Mouse (Mus musculus): ENCODE data around the gene Myo6.

Gene Myo6

DNA sequence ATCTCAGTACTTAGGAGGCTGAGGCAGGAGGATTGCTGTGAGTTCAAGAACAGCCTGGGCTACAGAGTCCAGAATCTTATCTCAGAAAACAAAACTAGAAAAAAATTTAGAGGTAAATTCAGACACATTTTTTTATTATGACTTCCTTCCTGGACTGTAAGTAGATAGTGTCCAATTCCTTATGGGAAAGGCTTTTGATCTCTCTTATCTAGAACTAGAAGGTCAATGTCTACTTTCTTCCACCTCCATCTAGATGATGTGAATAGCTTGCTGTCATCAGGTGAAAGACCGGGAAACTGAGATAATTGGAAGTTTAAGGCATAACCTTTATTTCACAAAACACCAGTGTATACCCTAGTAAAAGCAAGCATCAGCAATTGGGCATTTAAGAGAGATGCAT is 16.9 kb downstream of the Myo6 start:
- no peak for DNase-seq (ENCODE audit: low spot score)

DNA sequence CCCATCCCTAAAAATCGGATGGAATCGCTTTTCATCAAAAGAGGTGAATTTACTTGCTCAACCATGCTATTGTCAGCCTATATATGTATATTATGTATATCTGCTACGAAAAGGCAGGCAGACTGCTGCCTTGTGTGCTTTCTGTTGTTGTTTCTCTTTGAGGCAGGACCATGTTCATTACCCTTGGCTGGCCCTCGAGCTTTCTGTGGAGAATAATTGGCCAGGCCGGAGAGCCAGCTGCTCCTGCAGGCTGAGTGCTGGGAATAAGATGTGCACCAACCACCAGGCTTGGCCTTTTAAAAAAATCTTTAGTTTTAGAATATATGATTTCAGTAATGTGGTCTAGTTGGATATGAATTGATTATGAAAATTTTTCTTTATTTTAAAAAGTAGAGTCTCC is 19.3 kb downstream of the Myo6 start:
- DNase-seq (ENCODE audit: low spot score), result no peak

DNA sequence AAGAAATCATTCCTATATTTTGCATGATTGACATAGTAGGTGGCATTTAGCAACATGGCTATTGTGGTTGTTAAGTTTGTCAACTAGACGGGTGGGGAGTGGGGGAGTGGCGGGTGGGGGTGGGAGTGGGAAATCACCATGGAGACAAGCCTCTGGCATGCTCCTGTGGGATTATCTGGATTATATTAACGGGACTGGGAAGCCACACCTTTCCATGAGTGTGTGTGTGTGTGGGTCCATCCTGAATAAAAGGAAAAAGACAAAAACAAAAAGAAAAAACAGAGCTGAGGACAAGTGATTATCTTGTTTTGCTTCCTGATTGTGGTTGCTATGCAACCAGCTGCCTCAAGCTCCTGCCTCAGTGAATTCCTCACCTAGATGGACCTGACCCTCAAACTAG is 20.9 kb downstream of the Myo6 start:
- DNase-seq (ENCODE audit: low spot score), result no peak

DNA sequence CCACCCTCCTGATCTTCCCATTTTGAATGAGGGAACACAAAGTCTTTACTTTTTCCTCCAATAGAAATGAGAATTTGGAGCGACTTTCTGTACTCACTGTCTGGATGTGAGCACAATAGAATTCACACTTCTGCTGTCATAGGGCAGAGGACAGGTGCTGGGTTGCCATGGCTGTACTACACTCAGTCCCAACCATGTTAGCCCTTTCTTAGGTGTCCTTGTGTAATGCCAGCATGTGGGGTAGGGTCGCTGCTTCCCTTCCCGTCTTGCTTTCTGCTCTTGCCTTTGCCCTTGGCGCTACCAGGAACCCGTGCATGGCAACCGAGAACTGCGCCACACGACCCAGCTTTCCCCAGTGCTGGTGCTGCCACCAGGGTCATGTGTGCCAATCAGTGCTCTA is 21.9 kb downstream of the Myo6 start:
- DNase-seq (ENCODE audit: low spot score), result no peak

DNA sequence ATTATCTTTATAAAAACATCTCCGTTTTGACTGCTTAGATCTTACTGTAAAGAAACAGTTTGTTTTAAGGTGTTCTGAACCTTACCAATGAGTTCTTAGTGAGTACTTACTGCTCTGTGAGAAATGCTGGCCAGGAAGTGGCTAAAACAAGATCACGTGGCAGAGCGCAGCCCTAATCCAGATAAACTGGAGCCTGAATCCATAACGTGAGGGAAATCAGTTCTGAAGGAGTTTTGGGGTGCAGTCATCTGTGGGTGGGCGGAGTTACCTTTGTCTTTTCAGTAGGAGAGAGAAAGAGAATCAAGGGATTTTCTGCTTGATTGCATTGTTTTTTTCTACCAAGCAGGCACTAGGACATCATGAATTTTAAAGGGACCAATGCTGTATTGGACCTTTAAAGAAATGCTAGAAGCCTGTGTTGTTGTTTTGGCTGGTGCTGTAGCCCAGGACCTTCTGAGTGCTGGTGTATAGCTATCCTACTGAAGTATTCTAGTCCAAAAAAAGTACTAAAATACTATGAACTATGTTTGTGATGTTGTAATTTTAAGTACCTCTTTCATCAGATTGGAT is 23.6 kb downstream of the Myo6 start:
- no peak for DNase-seq (ENCODE audit: low spot score)

DNA sequence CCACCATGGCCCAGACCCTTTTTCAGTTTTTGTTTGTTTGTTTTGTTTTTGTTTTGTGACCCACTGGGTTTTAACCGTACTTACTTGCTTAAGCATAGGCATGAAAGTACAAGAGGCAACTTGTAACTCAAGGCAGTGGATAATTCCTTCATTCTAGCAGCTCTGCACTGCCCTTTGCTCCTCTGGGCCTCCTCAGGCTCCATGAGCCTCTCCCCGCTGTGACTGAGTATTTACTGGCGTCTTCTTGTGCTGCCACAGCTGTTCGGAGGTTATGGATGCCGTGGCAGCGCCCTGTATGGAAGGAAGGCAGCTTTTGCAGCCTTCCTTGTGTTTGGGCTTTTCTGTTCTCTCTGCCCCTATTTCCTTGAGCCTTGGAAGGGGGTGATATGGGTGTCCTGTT is 26.4 kb downstream of the Myo6 start:
- no peak for DNase-seq (ENCODE audit: low spot score)

DNA sequence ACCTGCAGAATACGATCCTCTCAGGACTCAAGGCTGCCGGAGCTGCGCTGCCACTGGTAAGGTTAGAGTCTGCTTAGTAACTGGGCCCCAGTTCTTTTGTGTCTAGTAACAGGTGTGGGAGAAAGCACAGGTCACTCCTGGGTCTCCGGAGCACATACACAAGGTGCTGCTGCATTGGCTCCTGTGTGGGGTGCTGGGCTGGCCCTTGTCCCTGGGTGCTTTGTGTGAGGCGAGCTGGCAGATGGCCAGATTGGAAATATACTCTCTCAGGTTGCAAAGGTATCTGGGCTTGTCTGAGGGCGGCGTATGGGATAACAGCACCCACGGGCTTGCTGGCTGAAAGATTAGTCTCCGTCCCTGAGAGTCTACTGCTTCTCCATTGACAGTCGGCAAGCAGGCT is 27.5 kb downstream of the Myo6 start:
- DNase-seq (ENCODE audit: low spot score), result no peak

DNA sequence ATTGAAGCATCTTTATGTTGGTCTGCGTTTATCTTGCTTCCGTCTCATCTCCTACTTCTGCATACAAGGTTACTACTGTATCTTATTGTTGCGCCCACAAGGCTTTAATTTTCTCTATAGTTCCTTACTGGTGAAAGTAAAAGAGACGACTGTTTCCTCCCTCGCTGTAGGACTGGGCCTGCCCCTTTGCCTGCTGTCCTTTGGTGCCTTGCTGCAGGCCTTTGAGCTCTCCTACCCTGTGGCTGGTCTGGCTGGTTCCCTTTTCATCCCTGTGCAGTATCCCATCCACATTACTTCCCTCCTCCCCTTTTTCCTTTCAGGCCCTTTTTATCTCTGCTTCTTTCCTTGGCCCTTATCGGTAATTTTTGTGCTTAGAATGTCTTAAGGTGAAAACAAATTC is 29.6 kb downstream of the Myo6 start:
- no peak for DNase-seq (ENCODE audit: low spot score)

DNA sequence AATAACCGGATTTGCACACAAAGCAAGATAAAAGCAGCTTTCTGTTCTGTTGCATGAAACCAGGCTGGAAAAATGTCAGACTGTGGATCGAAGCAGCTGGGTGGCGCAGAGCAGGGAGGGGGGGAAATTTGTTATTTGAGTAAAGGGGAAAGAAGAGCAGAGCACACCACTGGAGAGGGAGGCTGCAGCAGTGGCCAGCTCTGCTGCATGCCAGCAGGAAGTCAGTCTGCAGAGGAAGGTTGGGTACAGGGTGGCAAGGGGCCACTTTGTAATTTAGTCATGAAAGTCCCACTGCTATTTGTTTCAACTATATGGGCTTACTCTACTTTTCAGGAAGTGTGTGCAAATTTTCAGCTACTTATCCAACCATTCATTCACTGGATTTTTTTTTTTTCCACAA is 31.3 kb downstream of the Myo6 start:
- DNase-seq (ENCODE audit: low spot score), result no peak

DNA sequence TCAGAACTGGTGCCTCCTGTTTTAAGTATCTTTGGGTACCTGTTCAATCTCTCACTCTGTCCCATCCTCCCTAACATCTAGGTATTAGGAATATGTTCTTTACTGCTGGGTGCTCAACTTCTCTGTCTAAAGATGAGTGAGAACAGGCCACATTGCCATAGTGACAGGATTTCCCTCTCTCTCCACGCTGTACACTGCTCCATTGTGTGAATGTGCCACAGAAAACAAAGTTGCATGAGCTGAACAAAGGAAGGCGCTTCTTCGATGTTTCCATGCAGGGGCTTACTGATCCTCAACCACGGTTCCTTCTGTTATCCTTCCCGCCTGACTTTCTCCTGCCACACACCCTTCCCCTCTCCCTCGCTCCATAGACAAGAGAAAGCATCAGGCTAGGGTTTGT is 32.4 kb downstream of the Myo6 start:
- DNase-seq (ENCODE audit: low spot score), result no peak

DNA sequence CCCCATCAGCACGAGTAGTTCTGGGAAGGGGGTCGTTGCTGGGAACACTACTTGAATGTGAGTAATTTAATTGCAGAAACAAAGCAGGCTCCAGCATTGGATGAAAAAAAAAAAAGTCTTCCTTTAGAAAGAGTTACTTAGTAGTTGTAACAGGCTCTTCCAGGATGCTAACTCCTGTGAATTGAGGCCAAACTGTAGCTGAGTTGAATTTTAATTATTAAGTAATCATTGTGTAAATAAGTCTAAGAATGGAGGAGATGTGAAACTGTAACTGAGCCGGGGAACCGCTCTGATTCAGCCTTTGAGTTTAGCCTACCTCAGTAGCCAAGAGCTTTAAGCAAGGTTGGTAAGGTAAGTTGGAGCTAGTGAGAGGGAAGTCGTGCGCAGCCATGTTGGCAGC is 36.0 kb downstream of the Myo6 start:
- no peak for DNase-seq (ENCODE audit: low spot score)

DNA sequence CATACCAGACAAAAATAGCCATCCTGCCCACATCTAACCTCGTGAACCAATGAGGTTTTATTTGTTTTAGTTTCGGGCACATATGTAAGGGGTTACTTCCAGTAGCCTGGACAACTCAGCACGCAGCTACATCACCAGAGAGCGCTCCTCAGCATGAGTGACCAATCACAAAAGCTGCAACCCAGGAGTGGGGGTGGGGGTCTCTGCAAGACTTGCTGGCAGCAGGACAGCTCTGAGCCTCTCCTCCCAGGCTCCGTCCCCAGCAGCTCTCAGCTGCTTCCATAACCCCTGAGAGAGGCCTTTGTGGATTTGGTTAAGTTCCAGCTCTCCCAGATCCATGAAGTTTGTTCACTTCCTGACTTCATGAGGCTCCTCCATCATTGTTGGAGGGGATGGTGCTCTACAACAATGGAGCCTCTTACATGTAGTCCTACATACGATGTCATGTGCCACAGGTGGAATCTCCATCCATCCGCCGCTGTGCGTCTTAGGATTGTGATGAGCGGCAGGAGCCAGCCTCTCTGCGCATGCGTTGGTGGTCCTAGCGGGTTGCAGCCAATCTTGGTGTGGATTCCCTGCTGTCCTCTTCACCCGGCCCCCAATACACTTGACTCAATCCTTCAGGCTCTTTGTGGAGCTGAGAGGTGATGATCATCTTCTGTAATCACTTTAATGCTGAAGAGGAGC is 37.7 kb downstream of the Myo6 start:
- no peak for DNase-seq (ENCODE audit: low spot score)

DNA sequence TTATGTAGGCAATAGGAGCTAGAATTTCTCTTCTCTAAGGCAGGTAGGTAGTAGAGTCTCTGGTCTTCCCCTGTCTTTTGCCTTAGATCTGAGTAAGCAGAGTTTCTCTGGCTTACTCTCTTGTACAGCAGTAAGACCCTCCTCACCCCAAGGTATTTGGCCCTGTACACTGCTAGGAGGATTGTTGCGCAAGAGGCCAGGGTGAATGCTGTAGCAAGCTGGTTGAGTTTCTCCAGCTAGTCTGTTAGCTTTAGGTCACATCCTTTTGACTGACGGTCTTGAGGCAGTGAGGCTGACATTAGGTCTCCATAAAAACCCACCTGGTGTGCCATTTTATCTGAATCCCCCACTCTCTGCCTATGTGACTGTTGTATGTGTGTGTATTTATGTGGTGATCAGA is 43.9 kb downstream of the Myo6 start:
- no peak for DNase-seq (ENCODE audit: low spot score)

DNA sequence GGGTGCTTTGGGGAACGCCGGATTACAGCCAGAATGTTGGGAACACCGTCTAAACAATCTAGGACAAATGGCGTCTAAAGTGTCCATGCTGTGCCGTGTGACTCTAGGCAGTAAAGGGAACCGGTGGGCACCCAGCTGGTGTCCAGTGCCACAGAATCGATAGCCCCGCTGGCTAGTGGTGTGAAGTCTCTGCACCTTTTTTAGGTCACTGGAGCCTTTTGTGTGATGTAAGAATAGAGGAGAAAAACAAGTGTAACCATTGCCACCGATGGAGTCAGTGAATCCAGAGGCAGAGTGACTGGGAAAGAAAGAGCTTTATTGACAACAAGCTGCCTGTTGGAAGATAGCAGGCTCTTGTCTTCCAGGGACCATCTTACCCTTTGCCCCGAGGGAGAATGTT is 44.6 kb downstream of the Myo6 start:
- no peak for DNase-seq (ENCODE audit: low spot score)

DNA sequence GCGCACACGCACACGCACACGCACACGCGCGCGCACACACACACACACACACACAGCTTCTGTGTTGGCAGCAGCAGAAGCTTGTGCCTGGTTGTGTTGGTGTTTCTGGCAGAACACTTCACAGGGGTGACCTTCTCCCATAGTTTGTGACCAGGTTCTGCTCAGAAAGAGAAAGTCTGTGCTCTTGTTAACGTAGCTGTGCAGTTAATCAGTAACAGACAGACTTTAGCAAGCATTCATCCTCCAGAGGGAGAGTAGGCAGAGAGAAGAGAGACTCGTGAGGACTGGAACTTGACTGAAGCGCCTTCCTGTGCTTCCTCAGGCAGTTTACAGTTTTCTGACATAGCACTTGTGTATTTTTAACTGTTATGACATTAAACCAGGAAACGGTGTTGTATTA is 45.3 kb downstream of the Myo6 start:
- DNase-seq (ENCODE audit: low spot score), result no peak

DNA sequence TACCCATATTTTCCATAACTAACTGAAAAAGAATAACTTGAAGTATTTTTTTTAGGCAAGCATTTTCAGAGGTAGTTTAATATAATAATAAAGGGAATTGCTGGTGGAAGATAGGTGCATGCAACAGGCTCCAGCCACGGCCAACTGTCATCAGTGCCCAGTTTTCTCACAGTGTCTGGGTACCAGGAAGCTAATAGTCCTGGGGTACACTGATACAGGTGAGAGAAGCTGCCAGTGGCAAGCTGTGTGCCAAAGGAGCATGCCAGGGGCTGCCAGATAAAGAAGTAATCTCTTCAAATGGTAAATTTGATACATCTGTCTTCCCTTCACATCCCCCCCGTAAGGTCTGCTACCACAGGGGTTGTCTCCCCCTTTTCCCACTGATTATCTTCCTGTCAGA is 48.6 kb downstream of the Myo6 start:
- no peak for DNase-seq (ENCODE audit: low spot score)

DNA sequence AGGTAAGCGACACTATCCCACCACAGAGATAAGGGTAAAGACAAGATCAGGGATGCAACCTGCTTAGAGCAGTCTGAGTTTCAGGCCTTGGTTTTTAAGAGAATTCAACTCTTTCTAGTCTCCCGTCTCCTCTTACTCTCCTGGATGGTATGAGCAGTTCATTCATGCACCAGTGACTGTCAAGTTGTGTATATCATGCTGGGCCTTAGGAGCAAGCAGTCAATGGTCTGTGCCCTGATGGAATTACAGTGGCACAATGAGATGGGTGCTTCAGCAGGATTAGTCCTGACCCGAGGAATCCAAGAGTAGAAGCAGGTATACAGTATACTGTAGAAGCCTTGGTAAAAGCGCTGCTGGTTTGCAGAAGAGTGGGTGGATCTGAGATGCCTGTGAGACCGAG is 50.7 kb downstream of the Myo6 start:
- DNase-seq (ENCODE audit: low spot score), result no peak

DNA sequence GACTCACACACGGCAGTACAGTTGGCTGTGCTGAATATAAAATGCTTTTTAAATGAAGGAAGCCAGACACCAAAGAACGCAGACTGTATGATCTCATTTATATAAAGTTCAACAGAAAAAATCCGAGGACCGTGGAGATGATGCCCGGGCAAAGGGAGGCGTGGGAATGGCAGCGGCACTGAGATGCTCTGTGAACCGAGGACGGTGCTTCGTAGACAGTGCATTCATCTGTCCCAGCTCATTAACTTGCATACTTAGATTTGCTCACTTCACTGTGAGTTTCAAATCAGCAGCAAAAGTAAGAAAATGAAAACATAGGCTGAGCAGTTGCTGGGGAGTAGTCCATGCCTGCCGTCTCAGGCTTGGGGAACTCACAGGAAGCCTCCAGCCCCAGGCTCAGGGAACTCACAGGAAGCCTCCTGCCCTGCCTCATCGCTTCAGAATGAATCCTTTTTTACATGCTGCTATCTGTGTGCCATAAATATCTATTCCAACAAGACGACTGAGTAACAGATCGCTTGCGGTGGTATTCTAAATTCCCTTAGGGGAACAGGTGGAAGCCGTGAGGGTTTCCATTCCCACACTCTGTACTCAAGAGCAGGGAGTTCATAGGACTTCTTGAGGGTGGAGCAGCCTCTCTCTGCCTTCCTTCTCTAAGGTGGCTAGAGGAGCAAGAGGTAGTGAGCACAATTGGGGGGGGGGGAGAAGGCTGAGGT is 52.1 kb downstream of the Myo6 start:
- no peak for DNase-seq (ENCODE audit: low spot score)

DNA sequence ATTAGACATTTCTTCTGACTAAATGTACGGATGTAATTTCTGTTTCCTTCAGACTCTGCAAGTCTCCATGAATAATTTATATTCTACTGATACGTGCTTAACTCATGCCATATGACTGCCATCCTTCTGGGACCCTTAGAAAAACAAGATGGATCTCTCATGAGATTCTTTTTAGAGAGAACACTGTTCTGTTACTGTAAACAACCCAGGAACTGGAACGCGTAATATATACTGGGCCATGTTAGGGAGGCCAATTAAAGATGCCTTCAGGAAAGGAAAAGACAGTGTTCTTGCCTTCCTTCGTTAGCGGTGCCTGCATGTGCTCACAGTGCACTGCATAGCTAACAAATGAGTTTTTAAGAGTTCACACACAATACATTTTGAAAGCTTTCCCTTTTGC is 53.9 kb downstream of the Myo6 start:
- no peak for DNase-seq (ENCODE audit: low spot score)

DNA sequence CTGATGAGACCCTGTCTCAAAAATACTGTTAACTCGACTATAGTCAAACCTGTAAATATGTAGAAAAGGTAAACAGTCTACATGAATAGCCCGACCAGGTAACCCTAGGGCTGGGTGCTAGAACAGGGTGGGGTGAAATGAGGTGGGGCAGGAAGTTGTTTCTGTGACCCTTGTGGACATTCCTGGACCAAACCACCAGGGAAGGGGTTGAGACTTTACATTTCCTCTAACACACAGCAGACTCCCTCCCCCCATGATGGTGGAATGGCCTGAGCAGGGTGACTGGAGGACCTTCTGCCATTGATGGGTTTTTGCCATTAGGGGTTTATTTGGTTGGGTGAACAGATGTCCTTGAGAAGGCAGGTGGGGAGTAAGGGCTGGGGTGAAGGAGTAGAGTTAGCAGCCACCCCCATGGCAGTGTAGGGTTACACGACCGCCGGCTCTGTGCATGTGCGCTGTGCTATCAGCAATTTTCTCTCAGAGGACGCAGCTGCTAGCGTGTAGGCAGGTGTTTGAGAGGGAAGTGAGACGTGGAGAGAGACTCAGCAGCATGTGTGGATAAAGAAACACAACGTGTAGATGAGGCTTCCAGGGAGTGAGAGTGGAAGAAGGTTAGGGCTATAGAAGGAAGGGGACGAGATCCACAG is 59.3 kb downstream of the Myo6 start:
- no peak for DNase-seq (ENCODE audit: low spot score)

DNA sequence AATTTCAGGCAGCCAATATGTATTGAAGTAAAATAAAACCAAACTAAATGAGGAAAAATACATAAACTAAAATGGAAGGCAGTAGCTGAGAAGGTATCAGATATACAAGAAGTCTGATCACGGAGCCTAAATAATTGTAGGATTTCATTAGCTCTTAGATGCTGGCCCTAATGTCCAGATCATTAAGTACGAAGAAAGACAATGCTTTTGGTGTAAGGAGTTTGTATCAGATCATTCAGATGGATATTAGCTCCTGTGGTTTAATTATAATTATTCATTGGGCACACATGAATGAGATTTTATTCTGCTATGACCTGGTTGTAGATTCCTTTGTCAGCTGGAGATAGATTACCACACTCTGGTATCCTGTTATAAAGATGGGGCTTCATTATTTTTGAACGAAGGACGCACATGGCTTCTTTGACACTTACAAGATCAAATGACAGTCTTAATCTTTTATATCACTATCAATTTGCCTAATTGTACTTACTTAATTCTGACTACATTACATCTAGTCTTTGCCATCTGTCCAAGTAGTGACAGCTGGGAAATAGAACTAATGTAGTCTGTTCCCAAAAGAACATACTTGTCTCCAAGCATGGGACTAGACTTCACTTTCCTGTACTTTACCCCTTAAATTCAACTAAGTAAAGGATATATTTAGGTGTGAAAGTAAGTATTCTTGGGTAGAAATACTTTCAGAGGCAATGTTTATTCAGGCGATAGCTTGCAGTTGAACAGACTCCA is 61.9 kb downstream of the Myo6 start:
- DNase-seq (ENCODE audit: low spot score), result no peak

DNA sequence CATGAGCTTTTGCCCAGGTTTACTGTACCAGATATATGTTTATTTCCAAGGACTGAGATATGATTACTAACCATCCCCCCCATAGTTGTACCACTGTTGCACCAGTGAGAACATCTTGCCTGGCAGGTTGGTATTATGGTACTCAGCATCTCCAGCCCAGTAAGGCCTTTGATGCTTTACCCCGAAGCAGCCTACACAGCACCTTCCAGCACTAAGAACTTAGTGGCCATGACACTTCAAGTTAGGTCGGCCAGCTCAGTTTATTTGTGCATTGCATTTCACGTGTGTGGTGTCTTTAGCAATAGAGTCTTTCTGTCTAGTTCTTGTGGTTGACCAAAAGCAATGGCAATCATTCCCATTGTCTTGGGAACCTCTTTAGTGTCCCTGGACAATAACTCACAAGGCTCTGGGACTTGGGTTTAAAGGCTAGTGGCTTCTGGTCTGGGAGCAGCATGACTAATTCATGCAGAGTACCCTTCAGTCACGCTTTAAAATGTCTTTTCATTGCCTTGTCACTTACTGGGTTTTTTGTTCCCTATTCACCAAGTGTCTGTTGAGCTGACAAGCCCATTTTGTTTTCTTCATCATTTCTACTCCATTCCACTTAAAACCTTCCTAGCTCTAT is 69.1 kb downstream of the Myo6 start:
- no peak for DNase-seq (ENCODE audit: low spot score)

Measured in adipocyte (in vitro differentiated cells).